Mouse (Mus musculus): ENCODE results near the gene Rtn4rl2.
A peak's percentile ranks its signal among the peaks of the same experiment; 100 is the strongest.

Rtn4rl2 gene

DNA sequence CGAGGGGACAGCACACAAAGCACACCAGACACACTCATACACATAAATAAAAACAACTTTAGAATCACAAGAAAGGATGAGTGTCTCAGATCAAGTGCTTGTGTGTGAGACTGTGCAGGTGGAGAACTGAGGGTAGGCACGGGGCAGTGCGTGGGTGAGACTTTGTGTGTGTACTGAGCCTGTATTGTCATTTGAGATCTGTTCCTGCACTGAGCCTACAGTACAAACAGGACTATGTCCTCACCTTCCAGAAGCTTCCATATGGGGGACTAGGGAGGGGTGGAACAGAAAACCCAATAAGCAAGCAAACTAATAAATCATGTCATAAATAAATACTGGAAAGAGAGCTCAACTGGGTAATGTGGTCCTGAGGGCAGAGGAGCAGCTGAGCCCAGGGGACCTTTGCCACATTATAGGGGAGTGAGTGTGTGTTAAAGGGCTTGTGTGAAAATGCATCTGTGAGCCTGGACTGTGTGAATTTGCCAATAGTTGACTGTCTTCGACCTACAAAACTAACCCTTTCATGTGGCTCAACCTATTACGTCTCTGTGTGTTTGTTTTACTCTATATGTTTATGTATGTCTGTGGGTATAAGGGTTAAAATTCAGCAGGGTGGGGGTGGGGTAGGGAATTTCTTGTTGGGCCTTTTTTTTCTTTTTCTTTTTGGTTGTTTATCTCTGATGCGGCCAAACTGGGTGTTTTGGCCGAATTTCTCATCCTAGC lies 35.9 kb downstream of the Rtn4rl2 start:
- no peak for DNase-seq (ENCODE audit: low read depth, low spot score)

DNA sequence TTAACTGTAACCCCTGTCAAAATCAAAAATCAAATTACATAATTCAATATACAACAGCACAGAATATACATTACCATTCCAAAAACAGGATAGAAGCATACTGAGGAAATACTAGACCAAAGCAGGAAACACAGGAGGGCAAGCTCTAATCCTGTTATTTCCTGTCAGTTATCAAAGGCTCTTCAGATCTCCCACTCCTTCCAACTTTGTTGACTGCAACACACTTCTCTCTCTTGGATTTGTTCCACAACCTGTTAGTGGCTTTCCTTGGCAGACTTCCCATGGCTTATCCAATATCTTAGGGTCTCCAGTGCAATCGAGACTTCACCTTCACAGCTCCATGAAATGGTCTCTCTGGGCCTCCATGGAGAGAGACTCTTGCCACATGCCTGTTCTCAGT lies 41.3 kb downstream of the Rtn4rl2 start:
- DNase-seq (ENCODE audit: low read depth, low spot score), result no peak

DNA sequence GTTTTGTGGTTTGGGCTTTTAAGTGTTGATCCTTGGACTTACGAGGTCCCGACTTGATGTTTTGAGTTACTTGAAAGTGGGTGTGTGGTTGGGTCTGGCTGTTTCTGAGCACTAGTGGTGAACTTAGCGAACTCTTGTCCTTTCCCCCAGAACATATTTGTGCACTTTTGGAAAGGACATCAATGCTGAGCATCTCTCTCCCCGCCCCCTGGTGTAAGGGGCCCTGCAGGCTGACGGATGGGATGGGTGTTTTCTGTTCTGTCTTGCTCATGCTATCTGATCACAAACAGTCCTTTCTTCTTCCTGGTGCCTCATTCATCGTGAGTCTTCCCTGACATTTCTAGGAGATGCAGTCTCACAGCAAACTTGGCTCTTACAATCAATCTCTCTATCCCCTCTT lies 42.9 kb downstream of the Rtn4rl2 start:
- DNase-seq (ENCODE audit: low read depth, low spot score), result no peak

DNA sequence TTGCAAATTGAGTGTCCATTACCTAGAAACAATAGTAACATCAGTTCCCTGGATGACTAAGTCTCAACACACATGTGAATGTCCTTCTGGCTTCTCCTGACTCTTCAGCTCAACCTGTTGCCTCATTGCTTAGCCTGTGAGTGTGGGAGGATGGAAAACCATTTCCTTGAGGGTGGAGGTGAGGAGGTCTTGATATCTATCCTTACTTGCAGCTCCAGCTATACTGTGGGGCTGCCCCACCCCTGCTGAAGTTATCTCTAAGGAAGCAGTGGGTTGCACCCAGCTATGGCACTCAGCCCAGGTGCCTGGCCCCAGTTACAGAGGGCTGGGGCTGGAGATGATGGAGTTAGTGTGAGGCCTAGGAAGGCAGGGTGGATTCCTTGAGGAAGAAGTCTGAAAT lies 44.6 kb downstream of the Rtn4rl2 start:
- no peak for DNase-seq (ENCODE audit: low read depth, low spot score)

DNA sequence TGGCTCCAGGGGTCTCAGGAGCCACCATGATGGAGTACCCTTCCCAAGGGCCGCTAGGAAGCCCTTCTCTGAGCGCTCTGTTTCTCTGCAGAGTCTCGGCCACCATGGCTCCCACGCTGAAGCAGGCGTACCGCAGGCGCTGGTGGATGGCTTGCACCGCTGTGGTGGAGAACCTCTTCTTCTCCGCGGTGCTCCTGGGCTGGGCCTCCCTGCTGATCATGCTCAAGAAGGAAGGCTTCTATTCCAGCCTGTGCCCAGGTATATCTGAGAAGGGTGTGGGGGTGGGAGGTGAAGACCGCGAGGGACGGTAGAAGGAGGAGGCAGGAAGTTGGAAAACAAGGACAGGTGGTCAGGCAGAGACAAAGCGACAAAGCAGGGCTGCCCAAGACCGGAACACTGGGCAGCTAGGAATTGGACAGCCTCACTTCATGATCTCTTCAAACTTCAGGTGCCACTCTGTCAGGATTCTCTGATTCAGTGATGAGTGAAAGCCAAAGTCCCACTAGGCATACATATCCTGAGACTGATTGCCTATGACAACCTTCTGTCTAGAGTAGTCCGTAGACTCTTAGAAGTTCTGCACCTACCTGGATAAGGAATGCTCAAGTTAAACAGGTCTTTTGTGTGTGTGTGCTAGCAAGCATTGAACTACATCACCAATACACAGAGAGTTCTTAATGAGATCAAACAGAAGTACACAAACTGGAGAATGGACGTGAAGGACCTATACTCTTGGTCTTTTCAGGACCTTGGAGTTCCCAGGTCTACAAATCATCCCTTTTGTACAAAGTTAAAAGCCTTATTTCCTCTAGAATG lies 45.6 kb downstream of the Rtn4rl2 start:
- DNase-seq (ENCODE audit: low read depth, low spot score), result no peak

DNA sequence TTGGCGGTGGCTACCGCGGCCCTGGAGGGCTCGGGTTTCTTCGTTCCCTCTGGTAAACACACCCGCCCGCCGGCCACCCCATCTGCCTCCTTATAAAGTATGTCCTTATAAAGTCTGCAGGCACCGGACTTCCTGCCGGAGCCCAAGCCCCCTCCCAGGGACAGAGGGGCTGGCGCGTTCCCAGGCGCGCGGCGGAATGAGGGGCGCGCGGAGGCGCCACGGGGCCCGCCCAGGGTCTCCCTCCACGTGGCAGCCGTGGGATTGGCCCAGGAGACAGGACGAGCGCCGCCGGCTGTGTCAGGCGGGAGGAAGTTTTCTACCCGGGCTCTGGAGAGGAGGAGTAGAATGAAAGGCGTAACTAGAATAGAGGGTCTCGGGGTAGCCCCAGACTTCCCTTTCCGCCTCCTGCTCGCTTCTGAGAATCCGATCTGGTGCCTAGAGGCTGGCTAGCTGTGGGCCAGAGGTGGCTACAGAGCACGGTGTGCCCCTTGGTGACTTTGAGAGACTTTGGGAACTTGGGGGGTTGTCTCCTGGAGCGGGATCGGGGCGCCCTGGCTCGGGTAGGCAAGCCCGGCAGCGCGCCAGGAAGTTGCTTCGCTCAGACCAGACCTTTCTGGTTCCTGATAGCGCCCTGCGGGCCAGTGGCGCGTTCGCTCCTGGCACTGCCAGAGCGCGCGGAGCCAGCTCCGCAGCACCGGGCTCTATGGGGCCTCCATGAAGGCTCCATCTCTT lies 46.3 kb downstream of the Rtn4rl2 start:
- no peak for DNase-seq (ENCODE audit: low read depth, low spot score)

DNA sequence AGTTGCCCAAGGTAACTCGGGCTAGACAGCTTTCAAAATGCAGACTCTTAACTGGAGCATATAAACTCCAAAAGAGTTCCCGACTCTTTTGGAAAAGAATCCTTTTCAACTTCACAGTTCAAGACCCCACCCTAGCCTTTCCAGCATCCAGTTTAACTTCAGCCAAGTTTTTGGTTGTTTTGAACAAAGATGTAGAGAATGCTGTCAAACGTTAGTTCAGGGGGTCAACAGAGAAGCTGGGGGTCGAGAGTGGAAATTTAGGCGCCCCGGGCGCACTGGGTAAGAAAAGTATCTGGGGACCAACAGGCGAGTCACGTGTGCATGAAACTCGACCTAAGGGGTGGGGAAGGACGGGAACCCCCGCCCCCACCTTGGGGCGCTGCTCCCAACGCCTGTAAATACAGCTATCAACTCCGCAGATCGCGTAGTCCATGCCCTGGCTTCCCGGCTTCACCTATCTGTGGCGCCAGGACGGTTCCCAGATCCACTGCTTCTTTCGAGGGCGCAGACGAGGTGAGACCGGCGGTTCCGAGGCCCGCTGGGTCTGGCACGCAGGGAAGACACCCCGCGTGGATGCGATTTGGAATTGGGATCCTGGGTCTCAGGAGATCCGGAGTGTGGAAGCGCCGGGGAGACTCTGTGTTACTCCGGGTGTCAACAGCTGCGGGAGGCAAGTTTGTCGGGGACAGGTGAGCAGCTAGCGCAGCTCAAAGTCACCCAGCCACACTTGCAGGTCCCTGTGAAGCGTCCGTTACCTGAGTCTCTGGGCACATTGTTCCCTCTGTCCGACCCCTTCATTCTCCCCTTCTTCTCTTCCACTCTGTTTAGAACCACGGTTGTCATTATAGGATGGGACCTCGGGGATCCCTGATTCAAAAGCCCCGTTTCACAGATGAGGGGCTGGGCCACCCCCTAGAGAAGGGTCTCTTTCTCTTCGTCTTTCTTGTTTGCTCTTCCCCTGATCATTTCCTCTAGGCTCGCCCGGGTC lies 47.2 kb downstream of the Rtn4rl2 start:
- no peak for DNase-seq (ENCODE audit: low read depth, low spot score)

DNA sequence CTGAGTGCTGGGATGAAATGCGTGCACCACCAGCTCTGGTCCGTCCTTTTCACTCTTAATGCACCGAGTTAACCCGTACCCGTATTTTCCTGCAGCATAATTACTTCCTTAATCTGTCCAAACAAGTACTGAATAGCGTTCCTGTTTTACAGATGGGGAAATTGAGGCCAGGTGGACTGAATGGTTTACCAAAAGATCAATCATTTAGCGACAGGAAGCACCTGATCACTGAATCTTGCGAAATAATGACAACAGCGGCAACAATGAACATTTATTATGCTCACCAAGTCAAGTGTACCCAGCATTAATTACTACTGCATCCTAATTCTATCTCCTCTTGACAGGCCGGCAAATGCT lies 47.9 kb downstream of the Rtn4rl2 start, which contains the start of gene Slc43a1:
Slc43a1 (plus strand) TSS at position 258 of the 357 bp plus-strand sequence.
- no peak for DNase-seq (ENCODE audit: low read depth, low spot score)

DNA sequence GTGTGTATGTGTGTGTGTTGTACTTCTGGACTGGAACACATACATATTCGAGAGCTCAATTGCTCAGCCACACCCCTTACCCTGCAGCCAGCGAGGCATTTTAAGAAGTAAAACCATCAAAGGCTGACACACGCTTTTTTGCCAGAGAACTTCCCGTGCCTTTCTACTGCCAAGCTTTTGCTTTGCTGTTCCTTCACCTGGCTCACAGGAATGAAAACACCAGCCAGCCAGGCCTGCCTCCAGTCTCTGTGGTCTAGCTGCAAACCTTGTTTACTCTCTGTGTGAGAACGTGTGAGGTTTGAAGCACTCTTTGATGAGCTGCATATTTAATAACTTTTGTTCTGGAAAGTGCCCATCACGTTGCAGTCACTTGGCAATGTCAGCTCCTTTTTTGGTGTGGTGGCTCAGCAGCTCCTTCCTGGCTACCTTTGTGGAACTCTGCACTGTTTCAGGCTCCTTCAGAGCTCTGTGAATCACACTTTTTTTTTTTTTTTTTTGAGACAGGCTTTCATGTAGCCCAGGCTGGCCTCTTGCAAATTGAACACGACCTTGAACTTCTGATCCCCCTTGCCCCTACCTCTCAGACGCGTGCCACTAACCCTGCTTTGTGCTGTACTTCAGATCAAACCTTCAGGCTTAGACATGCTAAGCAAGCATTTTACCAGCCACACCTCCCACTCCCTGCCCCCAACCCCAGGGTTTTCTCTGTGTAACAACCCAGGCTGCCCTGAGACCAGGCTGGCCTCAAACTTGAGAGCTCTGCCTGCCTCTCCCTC lies 48.5 kb downstream of the Rtn4rl2 start:
- DNase-seq (ENCODE audit: low read depth, low spot score), result no peak

DNA sequence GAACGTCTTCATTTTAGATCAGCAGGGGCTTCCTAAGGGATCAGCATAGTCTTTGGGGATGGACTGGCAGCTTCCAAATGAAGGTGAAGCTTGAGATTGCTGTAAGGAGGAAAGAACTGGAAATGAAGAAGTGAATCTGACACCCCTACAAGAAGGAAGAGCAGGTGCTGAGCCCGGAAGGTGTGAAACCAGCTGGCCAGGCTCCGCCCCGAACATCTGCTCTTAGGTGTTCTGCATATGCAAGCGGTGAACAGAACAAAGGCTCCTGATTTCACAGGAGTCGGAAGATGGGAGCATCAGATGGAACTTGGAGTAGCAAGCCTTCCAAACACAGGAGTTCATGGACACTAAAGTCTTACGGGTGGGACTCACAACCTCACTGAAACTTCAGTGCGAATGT lies 49.4 kb downstream of the Rtn4rl2 start:
- DNase-seq (ENCODE audit: low read depth, low spot score), result no peak

DNA sequence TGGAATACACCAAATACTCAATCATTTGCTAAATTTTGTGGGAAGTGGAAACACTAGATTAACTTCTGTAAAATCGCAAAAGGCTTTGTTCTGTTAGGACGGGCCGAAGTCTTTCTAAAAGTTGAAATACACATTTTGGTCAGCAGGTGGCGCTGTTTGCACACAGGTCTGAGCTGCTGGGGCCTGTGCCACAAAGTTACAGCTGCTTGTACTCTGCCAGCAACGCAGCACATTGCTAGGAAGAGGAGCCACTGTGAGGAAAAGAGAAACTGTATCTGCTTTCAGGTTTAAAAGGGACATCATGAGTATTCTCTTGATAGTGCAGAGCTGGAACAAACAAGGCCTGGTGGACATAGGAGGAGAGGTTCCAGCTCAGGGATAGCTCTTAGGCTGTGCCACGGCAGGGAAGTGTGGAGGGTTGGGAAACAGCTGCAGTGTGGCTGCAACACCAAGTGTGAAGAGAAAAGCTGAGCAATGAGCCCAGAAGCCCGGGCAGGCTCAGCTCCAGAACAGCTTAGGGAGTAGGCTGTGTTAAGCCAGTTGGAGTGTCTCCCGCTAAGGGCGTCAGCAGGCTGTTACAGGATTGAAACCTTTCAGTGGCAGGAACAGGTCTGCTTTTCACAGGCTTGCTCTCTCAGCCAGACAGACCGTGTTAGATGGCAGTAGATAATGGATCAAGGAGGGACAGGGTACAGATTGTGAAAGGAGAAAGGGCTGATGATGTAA lies 54.7 kb downstream of the Rtn4rl2 start:
- DNase-seq (ENCODE audit: low read depth, low spot score), result peak; percentile 81

DNA sequence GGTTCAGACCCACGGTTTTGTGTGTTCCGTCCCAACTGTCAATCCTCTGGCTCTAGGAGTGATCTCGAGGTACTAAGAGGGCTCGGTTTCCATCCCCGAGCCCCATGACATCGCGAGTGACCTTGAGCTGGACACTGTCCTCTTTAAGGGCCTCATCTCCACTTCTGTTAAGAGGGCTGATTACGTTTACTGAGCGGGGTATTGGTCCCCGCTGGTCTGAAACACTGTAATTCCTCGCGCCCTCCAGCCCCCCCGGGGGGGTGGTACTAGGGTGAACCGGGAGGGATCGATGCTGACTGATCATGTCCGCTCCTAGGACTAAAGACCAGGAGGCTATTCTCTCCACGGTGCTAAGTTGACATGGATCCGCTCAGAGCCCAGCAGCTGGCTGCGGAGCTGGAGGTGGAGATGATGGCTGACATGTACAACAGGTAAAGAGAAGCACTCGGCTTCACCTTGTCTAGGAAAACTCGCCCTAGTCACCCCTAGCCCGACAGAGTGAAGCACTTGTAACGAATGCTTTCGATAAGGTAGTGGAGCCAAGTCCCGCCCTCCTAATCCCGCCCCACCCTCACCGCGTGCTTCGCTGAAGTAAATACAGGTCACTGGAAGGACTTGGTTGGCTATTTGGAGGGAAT lies 59.1 kb downstream of the Rtn4rl2 start:
- no peak for DNase-seq (ENCODE audit: low read depth, low spot score)

DNA sequence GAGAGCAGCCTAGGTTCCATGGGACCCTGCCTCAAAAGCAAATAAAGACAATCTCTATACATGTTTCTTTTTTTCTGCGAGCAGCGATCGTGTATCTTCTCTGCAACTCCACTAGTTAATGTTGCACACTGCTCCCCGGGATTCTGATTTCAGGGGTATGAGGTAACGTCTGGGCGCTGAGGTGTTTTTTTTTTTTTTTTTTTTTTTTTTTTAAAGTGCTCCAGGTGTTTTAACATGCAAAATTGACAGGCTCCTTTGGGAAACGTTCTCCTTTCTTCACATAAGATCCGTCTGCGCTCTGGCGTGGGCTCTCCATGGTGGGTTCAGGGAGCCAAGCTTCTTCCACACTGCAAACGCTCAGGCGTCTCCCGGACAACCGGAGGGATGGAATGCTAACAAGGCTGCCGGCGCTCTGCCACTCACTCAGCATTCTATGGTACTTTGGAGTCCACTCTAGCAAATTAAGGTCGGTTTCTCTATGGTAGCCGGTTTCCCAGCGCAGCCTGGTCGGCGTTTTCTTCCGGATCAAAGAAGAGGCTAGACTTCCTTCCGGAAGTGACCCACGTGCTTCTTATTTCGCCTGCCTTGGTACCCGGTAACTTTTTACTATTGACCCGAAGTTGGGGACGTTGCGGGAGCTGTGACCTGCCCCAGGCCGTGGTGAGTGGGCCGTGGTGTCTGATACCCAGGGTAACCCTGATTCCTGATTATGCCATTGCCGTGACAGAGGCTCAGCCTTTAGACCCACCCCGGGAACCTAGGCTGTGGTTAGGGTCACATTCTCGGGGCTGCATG lies 59.8 kb downstream of the Rtn4rl2 start, which contains the start of gene Timm10:
Timm10 (plus strand) TSS at position 510 of the 795 bp plus-strand sequence.
- DNase-seq (ENCODE audit: low read depth, low spot score), result peak; percentile 97

DNA sequence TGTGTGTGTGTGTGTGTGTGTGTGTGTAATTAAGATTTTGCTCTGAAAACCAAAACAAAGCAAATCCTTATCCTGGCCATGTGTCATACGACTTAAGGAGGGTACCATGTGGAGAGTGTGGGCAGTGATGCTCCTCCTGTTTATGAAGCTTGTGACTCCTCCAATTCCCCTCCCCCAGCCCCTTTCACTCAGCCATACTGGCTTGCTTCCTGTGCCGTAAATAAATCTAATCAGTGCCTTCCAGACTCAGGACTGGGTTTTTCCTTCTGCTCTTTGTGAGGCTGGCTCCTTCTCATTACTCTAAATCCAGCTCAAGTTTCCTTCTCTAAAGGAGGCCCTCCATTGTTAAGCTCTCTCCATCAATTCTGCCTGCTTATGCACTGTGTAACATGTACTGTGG lies 63.3 kb downstream of the Rtn4rl2 start:
- no peak for DNase-seq (ENCODE audit: low read depth, low spot score)

DNA sequence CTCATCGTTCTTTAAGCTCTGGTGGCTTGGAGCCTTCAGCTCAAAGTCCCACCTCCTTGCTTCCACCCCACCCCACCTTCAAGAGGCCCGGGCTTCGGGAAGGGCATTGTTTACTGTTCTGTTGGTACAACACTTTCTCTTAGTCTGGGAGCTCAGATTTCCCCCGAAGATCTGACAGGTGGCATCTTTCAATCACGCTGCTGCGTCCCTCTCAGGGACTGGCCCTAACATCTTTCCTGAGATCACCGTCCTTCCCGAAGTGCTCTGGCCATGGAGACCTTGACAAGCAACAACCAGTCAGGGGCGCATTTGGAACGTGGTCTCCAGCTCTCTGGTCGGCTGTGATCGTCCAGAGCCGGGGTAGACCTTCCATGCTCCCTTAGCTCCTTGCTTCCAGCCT lies 64.0 kb downstream of the Rtn4rl2 start, which contains the start of gene Smtnl1:
Smtnl1 (minus strand) TSS at position 101 of the 400 bp plus-strand sequence.
- DNase-seq (ENCODE audit: low read depth, low spot score), result no peak
